Mouse (Mus musculus): Measurements from ENCODE around the gene Adra1d.

DNA sequence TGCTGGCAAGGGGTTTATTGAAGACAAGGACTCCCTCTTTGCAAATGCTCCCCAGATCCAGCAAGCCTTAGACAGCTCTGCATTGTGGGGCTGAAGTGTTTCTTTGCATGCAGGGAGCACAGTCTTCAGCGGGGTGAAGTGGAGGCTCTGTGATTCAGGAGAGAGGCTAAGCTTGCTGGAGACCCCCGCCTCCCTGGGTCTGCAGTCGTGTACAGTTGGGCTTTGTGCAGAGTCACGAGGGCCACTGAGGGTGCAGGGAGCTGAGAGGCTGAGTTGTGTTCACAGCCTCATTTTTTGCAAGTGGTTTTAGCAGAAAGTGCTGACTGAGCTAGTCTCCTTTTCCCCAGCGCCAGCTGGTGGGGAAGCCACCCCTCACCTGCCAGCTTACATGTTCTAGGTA lies 60.2 kb downstream of the Adra1d start:
- TF ChIP-seq CTCF (IDR thresholded peaks at IDR 0.05; ENCODE audit: low read depth) (no peak), EP300 (optimal IDR thresholded peaks at IDR 0.05) (no peak)
